Mouse (Mus musculus) C2C12 (cell line): ENCODE measurements around the gene Sebox.

ENCODE experiments used
- CTCF ChIP-seq: IDR thresholded peaks from one replicate; pipeline ENCODE4 v1.5.1; 2011; ENCODE audit not compliant: control insufficient read depth, insufficient read depth, insufficient read length
- MYOG ChIP-seq: IDR thresholded peaks from one replicate; pipeline ENCODE4 v1.6.1; 2011; ENCODE audit not compliant: control insufficient read depth, insufficient read length; ENCODE audit errors: extremely low read depth

GRCm38 (mm10) chr11:78467515-78467914, 35.7 kb upstream of the Sebox start:
- TF ChIP-seq CTCF (no peak), MYOG (no peak)
